Mouse (Mus musculus) thymus, adult 18-20 months (tissue): Measurements from ENCODE around the gene Olfr315.
"Not testable (repeated sequence)": the region's sequence is repeated elsewhere in the genome, so short reads cannot be mapped to it uniquely, and the experiment has no call there.

Experiments used
- DNase-seq, 2 experiments: peaks; one replicate each; pipeline ENCODE4 v3.0.0; 2022; ENCODE audit warnings: mixed read lengths in 2 of 2

Olfr315 gene

GRCm38 (mm10) chr11:58828937-58829336 is 55.9 kb downstream of the Olfr315 start, which contains the start of gene Olfr312:
Gene Olfr312 (plus strand): TSS chr11:58829237.
- DNase-seq, result not testable (repeated sequence)

- DNase-seq, result peak in 1 of 2 experiments; percentile 52
These were observed 56.8 kb downstream of the Olfr315 start for GRCm38 (mm10) chr11:58829764-58830163.
